Mouse (Mus musculus): ENCODE measurements around the gene Pikfyve.

The Pikfyve gene

GRCm38 (mm10) chr1:65311214-65311933 is 124.9 kb downstream of the Pikfyve start:
- DNase-seq (ENCODE audit: extremely low read depth, insufficient read length, low spot score) = peak; percentile 9

- peak; percentile 3 for DNase-seq (ENCODE audit: extremely low read depth, insufficient read length, low spot score)
These were observed 125.6 kb downstream of the Pikfyve start for GRCm38 (mm10) chr1:65312118-65312517.

GRCm38 (mm10) chr1:65312896-65313295 is 126.4 kb downstream of the Pikfyve start:
- DNase-seq (ENCODE audit: extremely low read depth, insufficient read length, low spot score) = no peak

GRCm38 (mm10) chr1:65314054-65315021 is 127.9 kb downstream of the Pikfyve start:
- DNase-seq (ENCODE audit: extremely low read depth, insufficient read length, low spot score) = no peak

GRCm38 (mm10) chr1:65315022-65315407 is 128.5 kb downstream of the Pikfyve start:
- DNase-seq (ENCODE audit: extremely low read depth, insufficient read length, low spot score) = no peak
